Mouse (Mus musculus) CH12.LX (cell line): ENCODE data around the gene Tdrd7. TPM values are rescaled to one million over a fixed set of nuclear protein-coding genes. Genes with fewer than 3 reads are reported as not detected.

Source experiments
- DNase-seq: peaks from one replicate; pipeline ENCODE4 v3.0.0-alpha.2; 2013; ENCODE audit errors: extremely low read depth
- H3K27ac ChIP-seq: 2 replicates; pipeline ENCODE4 v1.5.1; 2012; ENCODE audit warnings: low read depth, mild to moderate bottlenecking, control low read depth, moderate library complexity; ENCODE audit not compliant: insufficient read depth
- H3K27me3 ChIP-seq: replicated peaks from 2 replicates; pipeline ENCODE3; 2012; ENCODE audit warnings: inconsistent platforms
- H3K36me3 ChIP-seq, 2 experiments: replicated peaks in 1 of 2; 2 replicates each; pipeline versions ENCODE3 to v1.6.1; 2012; ENCODE audit warnings: inconsistent platforms in 1 of 2, low read length in 1 of 2, mild to moderate bottlenecking in 1 of 2, mixed read lengths in 1 of 2, moderate library complexity in 1 of 2; ENCODE audit not compliant: control insufficient read depth in 1 of 2, insufficient read depth in 1 of 2
- H3K4me1 ChIP-seq, 2 experiments: 2 replicates each; pipeline ENCODE4 v1.6.1; 2012; ENCODE audit warnings: inconsistent platforms in 1 of 2, moderate library complexity in 1 of 2; ENCODE audit not compliant: insufficient read depth in 2 of 2, control insufficient read depth in 1 of 2
- H3K4me2 ChIP-seq: 2 replicates; pipeline ENCODE4 v1.6.1; 2012; ENCODE audit warnings: low read depth, mild to moderate bottlenecking, control low read depth; ENCODE audit not compliant: poor library complexity, insufficient read depth, severe bottlenecking
- H3K4me3 ChIP-seq, 3 experiments: fragments of 150-350 bp in 1 of 3; sonication (generic) in 1 of 3; replicated peaks in 1 of 3; 2 replicates each; pipeline versions ENCODE3 to v1.5.1; 2011 to 2012; ENCODE audit warnings: low read depth in 2 of 3, low read length in 2 of 3, mild to moderate bottlenecking in 2 of 3, moderate library complexity in 2 of 3, control low read depth in 1 of 3, improper control_type of control experiment in 1 of 3, inconsistent platforms in 1 of 3, mixed read lengths in 1 of 3; ENCODE audit not compliant: poor library complexity in 1 of 3
- H3K79me2 ChIP-seq: replicated peaks from 2 replicates; pipeline ENCODE4 v1.6.1; 2012; ENCODE audit warnings: mild to moderate bottlenecking, moderate library complexity; ENCODE audit not compliant: control insufficient read depth, poor library complexity, insufficient read depth, severe bottlenecking; ENCODE audit errors: extremely low read depth
- H3K9ac ChIP-seq: 2 replicates; pipeline ENCODE4 v1.6.1; 2012; ENCODE audit warnings: low read depth, mild to moderate bottlenecking, control low read depth, moderate library complexity; ENCODE audit not compliant: insufficient read depth
- H3K9me3 ChIP-seq: replicated peaks from 2 replicates; pipeline ENCODE3; 2012; ENCODE audit warnings: low read length, inconsistent platforms, mixed read lengths
- BHLHE40 ChIP-seq: IDR thresholded peaks from 2 replicates; pipeline ENCODE4 v1.6.1; 2011; ENCODE audit warnings: mild to moderate bottlenecking, low read depth, low read length, improper control_type of control experiment
- CHD1 ChIP-seq: IDR thresholded peaks from 2 replicates; pipeline ENCODE4 v1.6.1; 2012; ENCODE audit warnings: low read depth, low read length, improper control_type of control experiment, inconsistent platforms
- ELF1 ChIP-seq: IDR thresholded peaks from 2 replicates; pipeline ENCODE4 v1.6.1; 2014; ENCODE audit warnings: low read depth, mild to moderate bottlenecking, inconsistent platforms, low read length, improper control_type of control experiment
- IRF4 ChIP-seq: IDR thresholded peaks from 2 replicates; pipeline ENCODE4 v1.6.1; 2014; ENCODE audit warnings: low read depth, mild to moderate bottlenecking, inconsistent platforms, low read length, improper control_type of control experiment
- JUN ChIP-seq: IDR thresholded peaks from 2 replicates; pipeline ENCODE4 v1.6.1; 2011; ENCODE audit warnings: low read depth, mild to moderate bottlenecking, low read length, improper control_type of control experiment, moderate library complexity; ENCODE audit not compliant: insufficient read depth
- JUND ChIP-seq: conservative IDR thresholded peaks from 2 replicates; pipeline ENCODE4 v1.6.1; 2011; ENCODE audit warnings: low read depth, low read length, improper control_type of control experiment
- KAT2A ChIP-seq: IDR thresholded peaks from 2 replicates; pipeline ENCODE4 v1.6.1; 2012; ENCODE audit warnings: low read length, improper control_type of control experiment, inconsistent platforms; ENCODE audit not compliant: insufficient replicate concordance
- MAFK ChIP-seq: IDR thresholded peaks from 2 replicates; pipeline ENCODE4 v1.6.1; 2011; ENCODE audit warnings: low read length, improper control_type of control experiment; ENCODE audit not compliant: insufficient replicate concordance
- MXI1 ChIP-seq: IDR thresholded peaks from 2 replicates; pipeline ENCODE4 v1.6.1; 2011; ENCODE audit warnings: mild to moderate bottlenecking, low read depth, low read length, improper control_type of control experiment
- PAX5 ChIP-seq: IDR thresholded peaks from 2 replicates; pipeline ENCODE4 v1.6.1; 2012; ENCODE audit warnings: low read length, inconsistent platforms, mixed read lengths
- SIN3A ChIP-seq: IDR thresholded peaks from 2 replicates; pipeline ENCODE4 v1.6.1; 2012; ENCODE audit warnings: low read length, improper control_type of control experiment, inconsistent platforms
- SMC3 ChIP-seq: IDR thresholded peaks from 2 replicates; pipeline ENCODE4 v1.6.1; 2011; ENCODE audit warnings: low read depth, low read length, improper control_type of control experiment
- TBP ChIP-seq: conservative IDR thresholded peaks from 2 replicates; pipeline ENCODE4 v1.6.1; 2011; ENCODE audit warnings: low read depth, low read length, improper control_type of control experiment
- USF1 ChIP-seq: IDR thresholded peaks from 2 replicates; pipeline ENCODE4 v1.6.1; 2014; ENCODE audit warnings: low read depth, mild to moderate bottlenecking, inconsistent platforms, low read length, improper control_type of control experiment
- USF2 ChIP-seq: conservative IDR thresholded peaks from 2 replicates; pipeline ENCODE4 v1.6.1; 2011; ENCODE audit warnings: low read depth, low read length, improper control_type of control experiment
- dilution Hi-C: fragments of 300-500 bp; cut with MboI; formaldehyde crosslinking; loops from 2 replicates; pipeline ENCODE4 v1.14.3; 2020; ENCODE audit warnings: low sequenced_read_pairs; ENCODE audit not compliant: extremely low pct_unique_long_range_greater_than_20kb, extremely low pct_ligation_motif_present
- in situ Hi-C: fragments of 300-500 bp; cut with MboI; formaldehyde crosslinking; loops from 3 replicates; pipeline ENCODE4 v1.14.3; 2019; ENCODE audit warnings: low sequenced_read_pairs, low pct_ligation_motif_present, low pct_unique_long_range_greater_than_20kb, mixed read lengths
- polyA plus RNA-seq: library from polyadenylated mRNA; unstranded; fragments of >175 nt; gene quantifications from 2 replicates; pipeline ENCODE4 v1.2.1, GENCODE M21; 2012; ENCODE audit warnings: low read depth; ENCODE audit not compliant: insufficient read length
- total RNA-seq, 2 experiments: library from RNA; depleted of rRNA; stranded (reverse); fragments of 300-350 nt in 1 of 2; fragments of >200 nt in 1 of 2; gene quantifications; 2 replicates each; pipeline ENCODE4 v1.2.3; 2012 to 2014

Tdrd7 gene
- total and polyA plus RNA-seq, 3 experiments = 1.6 to 2.9 (median 2.7) TPM

GRCm38 (mm10) chr4:46064961-46065360 is 99.8 kb downstream of the Tdrd7 start:
- no peak for DNase-seq
- in situ Hi-C loops = no loop called here
- no peaks in the 10 kb centered on the region for H3K27me3 ChIP-seq
- no peaks in the 10 kb centered on the region for H3K9me3 ChIP-seq
- H3K9ac ChIP-seq = no peak overlapping the region
- H3K79me2 ChIP-seq = no peaks in the 10 kb centered on the region
- H3K27ac ChIP-seq = no peak overlapping the region
- H3K4me2 ChIP-seq = no peak overlapping the region
- H3K36me3 ChIP-seq = peaks cover 0 to 11% of the 10 kb centered on the region in 2 experiments
- peaks cover 7 to 10% of the 10 kb centered on the region in 2 experiments for H3K4me1 ChIP-seq
- no peak for TF ChIP-seq USF1
- TF ChIP-seq TBP = no peak
- no peak for TF ChIP-seq IRF4
- dilution Hi-C loops = no loop called here
- no peak overlapping the region for H3K4me3 ChIP-seq

- H3K36me3 ChIP-seq = peaks cover 0 to 11% of the 10 kb centered on the region in 2 experiments
- dilution Hi-C loops = no loop called here
- no peaks in the 10 kb centered on the region for H3K9me3 ChIP-seq
- TF ChIP-seq PAX5 = no peak
- TF ChIP-seq KAT2A = no peak
- TF ChIP-seq SMC3 = no peak
- TF ChIP-seq SIN3A = no peak
- TF ChIP-seq MAFK = no peak
- no peak for TF ChIP-seq ELF1
- no peak for TF ChIP-seq USF2
- TF ChIP-seq JUN = no peak
- TF ChIP-seq BHLHE40 = no peak
- no peak for TF ChIP-seq CHD1
- no peak for TF ChIP-seq MXI1
- TF ChIP-seq JUND = no peak
- no peaks in the 10 kb centered on the region for H3K27me3 ChIP-seq
- H3K4me1 ChIP-seq = peaks cover 7 to 10% of the 10 kb centered on the region in 2 experiments
- H3K9ac ChIP-seq = no peak overlapping the region
- in situ Hi-C loops = no loop called here
- H3K4me3 ChIP-seq = no peak overlapping the region
- no peaks in the 10 kb centered on the region for H3K79me2 ChIP-seq
- H3K4me2 ChIP-seq = no peak overlapping the region
- H3K27ac ChIP-seq = no peak overlapping the region
- DNase-seq = no peak
Observed at GRCm38 (mm10) chr4:46065695-46066340, 100.7 kb downstream of the Tdrd7 start.
